Mouse (Mus musculus): ENCODE results near the gene Aagab. TPM values are rescaled to one million over a fixed set of nuclear protein-coding genes. Genes with fewer than 3 reads are reported as not detected.

Gene Aagab
- polyA plus RNA-seq, 1 experiment = 10.9 TPM

DNA sequence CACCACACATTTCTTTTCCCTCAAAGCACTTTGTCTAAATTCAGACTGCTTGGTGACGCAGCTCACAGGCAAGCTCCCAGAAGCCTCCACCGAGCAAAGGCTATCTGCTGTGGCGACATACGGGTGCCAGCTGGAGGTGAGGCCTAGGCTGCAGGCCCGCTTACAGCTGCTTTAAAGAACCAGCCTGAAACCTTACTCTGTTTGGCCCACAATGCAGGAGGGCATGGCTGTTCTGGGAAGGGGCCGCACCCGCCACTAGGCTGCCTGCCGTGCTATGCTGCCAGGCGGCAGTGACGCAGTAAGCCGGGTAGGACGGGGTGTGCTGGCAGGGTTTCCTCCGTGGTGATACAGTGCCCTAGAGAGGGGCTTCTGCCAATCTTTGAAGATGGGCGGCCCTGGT, 48.4 kb downstream of the Aagab start:
- no peak for DNase-seq
- TF ChIP-seq CTCF (IDR thresholded peaks at IDR 0.05; ENCODE audit: insufficient read depth, low read length) (no peak), POLR2A (IDR thresholded peaks at IDR 0.05; ENCODE audit: borderline replicate concordance, extremely low read depth, low read depth, low read length) (no peak)
- H3K4me3 ChIP-seq (replicated peaks; ENCODE audit: extremely low read depth, low read depth, low read length) = no peak overlapping the region
- no peaks in the 10 kb centered on the region for H3K4me1 ChIP-seq (ENCODE audit: control insufficient read depth, insufficient read depth, low read length)
- WGBS = 71% methylated on average over 14 of the region's 14 CpGs

DNA sequence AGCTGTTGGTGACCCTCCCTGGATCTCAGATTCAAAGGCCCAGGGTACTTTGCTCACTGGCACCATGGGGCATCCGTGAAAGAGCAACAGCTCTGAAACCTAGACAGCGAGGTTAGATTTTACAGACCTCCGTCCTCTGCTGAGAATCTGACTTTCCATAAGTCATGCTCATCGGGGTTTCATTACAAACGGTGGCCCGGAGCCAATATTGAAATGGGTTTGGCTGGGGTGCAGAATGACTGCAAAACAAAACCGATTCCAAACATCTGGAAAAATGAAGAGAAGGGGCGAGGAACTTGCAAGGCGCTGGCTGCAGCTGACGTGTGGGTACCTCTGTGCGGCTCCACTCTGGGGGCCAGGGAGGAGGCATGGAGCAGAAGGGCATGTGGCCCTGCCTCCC, 49.1 kb downstream of the Aagab start:
- TF ChIP-seq POLR2A (IDR thresholded peaks at IDR 0.05; ENCODE audit: borderline replicate concordance, extremely low read depth, low read depth, low read length) (no peak), CTCF (IDR thresholded peaks at IDR 0.05; ENCODE audit: insufficient read depth, low read length) (no peak)
- no peak overlapping the region for H3K4me3 ChIP-seq (replicated peaks; ENCODE audit: extremely low read depth, low read depth, low read length)
- no peak for DNase-seq
- WGBS = 75% methylated on average over 11 of the region's 11 CpGs
- H3K4me1 ChIP-seq (ENCODE audit: control insufficient read depth, insufficient read depth, low read length) = no peaks in the 10 kb centered on the region

DNA sequence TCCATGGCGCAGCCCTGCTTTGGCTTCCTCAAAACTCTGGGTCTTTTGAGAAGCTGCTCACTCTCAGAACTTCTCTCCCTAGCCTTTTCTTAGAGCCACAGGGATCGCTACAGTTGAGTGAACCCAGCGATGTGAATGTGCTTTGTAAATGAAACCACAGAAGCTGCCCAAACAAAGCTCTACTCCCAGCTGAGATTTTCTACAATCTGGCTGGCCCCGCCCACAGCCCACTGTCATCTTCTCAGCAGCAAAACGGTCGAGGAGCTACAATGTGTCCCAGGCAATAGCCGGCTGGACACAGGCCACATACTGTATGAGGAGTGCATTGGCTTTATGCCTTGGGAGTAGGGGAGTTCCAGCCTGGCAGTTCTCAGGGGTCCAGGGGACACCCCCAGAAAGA, 51.2 kb downstream of the Aagab start:
- Histone ChIP-seq H3K4me3 (replicated peaks; ENCODE audit: extremely low read depth, low read depth, low read length) (no peak overlapping the region), H3K4me1 (ENCODE audit: control insufficient read depth, insufficient read depth, low read length) (peaks cover 8% of the 10 kb centered on the region)
- TF ChIP-seq POLR2A (IDR thresholded peaks at IDR 0.05; ENCODE audit: borderline replicate concordance, extremely low read depth, low read depth, low read length) (no peak), CTCF (IDR thresholded peaks at IDR 0.05; ENCODE audit: insufficient read depth, low read length) (no peak)
- no peak for DNase-seq
- 59% methylated on average over 7 of the region's 7 CpGs for WGBS

GRCm38 (mm10) chr9:63654575-63654974, 52.1 kb downstream of the Aagab start:
- Histone ChIP-seq H3K4me1 (ENCODE audit: control insufficient read depth, insufficient read depth, low read length) (peaks cover 14% of the 10 kb centered on the region), H3K4me3 (replicated peaks; ENCODE audit: extremely low read depth, low read depth, low read length) (no peak overlapping the region)
- DNase-seq = no peak
- TF ChIP-seq POLR2A (IDR thresholded peaks at IDR 0.05; ENCODE audit: borderline replicate concordance, extremely low read depth, low read depth, low read length) = no peak
- no peak for TF ChIP-seq CTCF (IDR thresholded peaks at IDR 0.05; ENCODE audit: insufficient read depth, low read length)
- 93% methylated on average over 8 of the region's 8 CpGs for WGBS

GRCm38 (mm10) chr9:63655092-63655491, 52.6 kb downstream of the Aagab start:
- WGBS = 79% methylated on average over 1 of the region's 1 CpGs
- no peak for DNase-seq
- TF ChIP-seq POLR2A (IDR thresholded peaks at IDR 0.05; ENCODE audit: borderline replicate concordance, extremely low read depth, low read depth, low read length) (no peak), CTCF (IDR thresholded peaks at IDR 0.05; ENCODE audit: insufficient read depth, low read length) (no peak)
- peaks cover 16% of the 10 kb centered on the region for H3K4me1 ChIP-seq (ENCODE audit: control insufficient read depth, insufficient read depth, low read length)
- no peak overlapping the region for H3K4me3 ChIP-seq (replicated peaks; ENCODE audit: extremely low read depth, low read depth, low read length)

DNA sequence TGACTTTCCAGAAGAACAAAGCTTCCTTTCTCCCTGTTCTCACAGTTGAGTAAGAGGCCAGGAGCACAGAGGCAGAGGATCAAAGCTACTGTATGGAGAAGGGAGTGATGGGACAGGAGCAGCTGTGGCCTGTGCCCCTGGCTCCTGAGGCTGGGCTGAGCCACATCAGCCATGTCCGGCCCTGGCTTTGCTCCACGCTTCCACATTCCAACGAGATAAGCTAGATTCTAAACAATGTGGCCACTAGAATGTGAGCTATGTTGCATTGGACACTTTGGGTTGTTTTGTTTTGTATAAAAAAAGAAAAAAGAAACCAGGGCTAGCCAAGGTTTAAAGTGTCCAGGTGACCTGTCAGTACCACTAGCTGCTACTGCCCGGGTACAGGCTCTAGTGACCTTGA, 54.7 kb downstream of the Aagab start:
- TF ChIP-seq POLR2A (IDR thresholded peaks at IDR 0.05; ENCODE audit: borderline replicate concordance, extremely low read depth, low read depth, low read length) (no peak), CTCF (IDR thresholded peaks at IDR 0.05; ENCODE audit: insufficient read depth, low read length) (no peak)
- H3K4me1 ChIP-seq (ENCODE audit: control insufficient read depth, insufficient read depth, low read length) = peaks cover 16% of the 10 kb centered on the region
- DNase-seq = peak; percentile 57
- H3K4me3 ChIP-seq (replicated peaks; ENCODE audit: extremely low read depth, low read depth, low read length) = no peak overlapping the region
- 35% methylated on average over 4 of the region's 4 CpGs for WGBS

DNA sequence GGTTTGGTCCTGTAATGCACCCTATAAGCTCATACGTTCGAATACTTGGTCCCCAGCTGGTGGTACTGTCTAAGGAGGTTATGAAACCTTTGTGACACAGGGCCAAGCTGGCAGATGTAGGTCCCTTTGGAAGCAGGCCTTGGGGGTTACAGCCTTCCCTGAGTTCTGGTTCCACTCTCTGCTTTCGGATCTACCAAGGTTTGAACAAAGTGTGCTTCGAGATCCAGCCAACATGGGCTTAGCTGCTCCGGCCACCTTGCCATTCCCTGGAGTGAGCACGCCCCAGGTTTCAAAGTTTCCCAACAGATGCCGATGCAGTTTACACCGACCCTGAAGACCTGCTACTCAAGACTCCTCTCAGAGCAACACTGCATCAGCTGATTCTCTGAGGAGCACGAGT, 56.0 kb downstream of the Aagab start:
- 78% methylated on average over 9 of the region's 9 CpGs for WGBS
- no peak overlapping the region for H3K4me3 ChIP-seq (replicated peaks; ENCODE audit: extremely low read depth, low read depth, low read length)
- no peak for DNase-seq
- H3K4me1 ChIP-seq (ENCODE audit: control insufficient read depth, insufficient read depth, low read length) = peaks cover 16% of the 10 kb centered on the region
- TF ChIP-seq POLR2A (IDR thresholded peaks at IDR 0.05; ENCODE audit: borderline replicate concordance, extremely low read depth, low read depth, low read length) = no peak
- no peak for TF ChIP-seq CTCF (IDR thresholded peaks at IDR 0.05; ENCODE audit: insufficient read depth, low read length)

DNA sequence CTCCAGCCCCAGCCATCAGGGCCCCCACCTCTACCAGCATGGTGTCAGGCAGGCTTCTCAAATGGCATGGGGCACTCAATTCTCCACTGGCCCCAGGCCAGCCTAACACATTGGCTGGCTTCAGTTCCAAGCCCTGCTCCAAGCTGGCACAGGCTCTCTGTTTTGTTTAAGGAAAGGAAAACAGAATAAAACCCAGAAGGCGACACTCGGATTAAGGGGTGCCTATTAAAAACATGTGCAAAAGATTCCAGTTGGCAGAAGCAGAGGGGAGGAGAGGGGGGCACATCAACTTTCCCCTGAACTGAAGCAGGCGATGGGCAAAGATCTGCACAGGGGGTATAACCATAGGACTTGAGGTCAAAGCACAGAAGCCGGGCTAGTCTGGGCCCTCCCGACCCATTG, 56.5 kb downstream of the Aagab start:
- WGBS = 43% methylated on average over 5 of the region's 5 CpGs
- DNase-seq = peak; percentile 47
- Histone ChIP-seq H3K4me1 (ENCODE audit: control insufficient read depth, insufficient read depth, low read length) (peaks cover 16% of the 10 kb centered on the region), H3K4me3 (replicated peaks; ENCODE audit: extremely low read depth, low read depth, low read length) (no peak overlapping the region)
- no peak for TF ChIP-seq POLR2A (IDR thresholded peaks at IDR 0.05; ENCODE audit: borderline replicate concordance, extremely low read depth, low read depth, low read length)
- TF ChIP-seq CTCF (IDR thresholded peaks at IDR 0.05; ENCODE audit: insufficient read depth, low read length) = no peak

- no peak for DNase-seq
- no peak overlapping the region for H3K4me3 ChIP-seq (replicated peaks; ENCODE audit: extremely low read depth, low read depth, low read length)
- 83% methylated on average over 4 of the region's 4 CpGs for WGBS
- no peak for TF ChIP-seq CTCF (IDR thresholded peaks at IDR 0.05; ENCODE audit: insufficient read depth, low read length)
- TF ChIP-seq POLR2A (IDR thresholded peaks at IDR 0.05; ENCODE audit: borderline replicate concordance, extremely low read depth, low read depth, low read length) = no peak
- peaks cover 18% of the 10 kb centered on the region for H3K4me1 ChIP-seq (ENCODE audit: control insufficient read depth, insufficient read depth, low read length)
Observed at GRCm38 (mm10) chr9:63660061-63660460, 57.6 kb downstream of the Aagab start.

GRCm38 (mm10) chr9:63660691-63661090, 58.2 kb downstream of the Aagab start:
- Histone ChIP-seq H3K4me3 (replicated peaks; ENCODE audit: extremely low read depth, low read depth, low read length) (no peak overlapping the region), H3K4me1 (ENCODE audit: control insufficient read depth, insufficient read depth, low read length) (peaks cover 22% of the 10 kb centered on the region)
- WGBS = 97% methylated on average over 3 of the region's 3 CpGs
- no peak for DNase-seq
- TF ChIP-seq CTCF (IDR thresholded peaks at IDR 0.05; ENCODE audit: insufficient read depth, low read length) = no peak
- TF ChIP-seq POLR2A (IDR thresholded peaks at IDR 0.05; ENCODE audit: borderline replicate concordance, extremely low read depth, low read depth, low read length) = no peak
